Mouse (Mus musculus) v-Abl transformed pro-B cells (cell line): ENCODE results near the gene Gm10272.
"Not testable (repeated sequence)": the region's sequence is repeated elsewhere in the genome, so short reads cannot be mapped to it uniquely, and the experiment has no call there.

ENCODE experiments used
- in situ Hi-C, 2 experiments: fragments of 400-800 bp; cut with MboI; formaldehyde crosslinking; loops; one replicate each; pipeline ENCODE4 v1.15.1; 2025; ENCODE audit not compliant: unreplicated experiment in 2 of 2

Gm10272 gene

GRCm38 (mm10) chr10:77706326-77706725 lies at the start of gene Gm10272:
Gene Gm10272, plus strand, starts transcription at chr10:77706626.
- in situ Hi-C loops: no loop called here

GRCm38 (mm10) chr10:77658286-77658994 lies 48.0 kb upstream of the Gm10272 start:
- in situ Hi-C loops: no loop called here

GRCm38 (mm10) chr10:77663949-77664665 lies 42.3 kb upstream of the Gm10272 start:
- in situ Hi-C loops: no loop called here

GRCm38 (mm10) chr10:77666342-77666741 lies 40.1 kb upstream of the Gm10272 start:
- in situ Hi-C loops: no loop called here

- in situ Hi-C loops: no loop called here
These were observed 39.0 kb upstream of the Gm10272 start for GRCm38 (mm10) chr10:77667402-77667801.

GRCm38 (mm10) chr10:77670710-77671109 lies 35.7 kb upstream of the Gm10272 start:
- in situ Hi-C loops: no loop called here

GRCm38 (mm10) chr10:77671519-77671918 lies 34.9 kb upstream of the Gm10272 start:
- in situ Hi-C loops: no loop called here

GRCm38 (mm10) chr10:77673765-77674164 lies 32.7 kb upstream of the Gm10272 start:
- in situ Hi-C loops: no loop called here

GRCm38 (mm10) chr10:77677562-77677961 lies 28.9 kb upstream of the Gm10272 start:
- in situ Hi-C loops: loop anchor here in 1 of 2 experiments (5.0 kb wide), 1 partner anchor 35 kb away; no protein-coding TSS in a partner anchor

GRCm38 (mm10) chr10:77682994-77683393 lies 23.4 kb upstream of the Gm10272 start:
- in situ Hi-C loops: no loop called here

- in situ Hi-C loops: no loop called here
These were observed 22.2 kb upstream of the Gm10272 start for GRCm38 (mm10) chr10:77684181-77684580.

GRCm38 (mm10) chr10:77685895-77686664 lies 20.3 kb upstream of the Gm10272 start, which contains the start of gene Tspear:
Gene Tspear, plus strand, starts transcription at chr10:77686569.
- in situ Hi-C loops: loop anchor here in 1 of 2 experiments (5.0 kb wide), 1 partner anchor 54 kb away; no protein-coding TSS in a partner anchor

- in situ Hi-C loops: loop anchor here in 1 of 2 experiments (5.0 kb wide), 1 partner anchor 55 kb away; no protein-coding TSS in a partner anchor
These were observed 19.4 kb upstream of the Gm10272 start for GRCm38 (mm10) chr10:77687021-77687420.

- in situ Hi-C loops: not testable (repeated sequence)
These were observed 16.0 kb upstream of the Gm10272 start, which contains the start of gene Gm19402 for GRCm38 (mm10) chr10:77690356-77690807. Gene Gm19402, minus strand, starts transcription at chr10:77690757.

GRCm38 (mm10) chr10:77697133-77697532 lies 9.3 kb upstream of the Gm10272 start, which contains the start of gene Gm9508:
Gene Gm9508, minus strand, starts transcription at chr10:77697233.
- in situ Hi-C loops: no loop called here

- in situ Hi-C loops: no loop called here
These were observed 3.4 kb downstream of the Gm10272 start for GRCm38 (mm10) chr10:77709831-77710230.

- in situ Hi-C loops: not testable (repeated sequence)
These were observed 4.7 kb downstream of the Gm10272 start, which contains the start of gene Gm10024 for GRCm38 (mm10) chr10:77711157-77711556. Gene Gm10024, plus strand, starts transcription at chr10:77711457.

- in situ Hi-C loops: no loop called here
These were observed 7.3 kb downstream of the Gm10272 start for GRCm38 (mm10) chr10:77713734-77714133.

GRCm38 (mm10) chr10:77715507-77715906 lies 9.1 kb downstream of the Gm10272 start, which contains the start of gene Gm10142:
Gene Gm10142, plus strand, starts transcription at chr10:77715807.
- in situ Hi-C loops: no loop called here

- in situ Hi-C loops: not testable (repeated sequence)
These were observed 13.9 kb downstream of the Gm10272 start, which contains the start of gene Krtap12-1 for GRCm38 (mm10) chr10:77720299-77720698. Gene Krtap12-1, plus strand, starts transcription at chr10:77720599.
